12 mouse cellular contexts compared by ENCODE assay signal in the genomic region with DNA sequence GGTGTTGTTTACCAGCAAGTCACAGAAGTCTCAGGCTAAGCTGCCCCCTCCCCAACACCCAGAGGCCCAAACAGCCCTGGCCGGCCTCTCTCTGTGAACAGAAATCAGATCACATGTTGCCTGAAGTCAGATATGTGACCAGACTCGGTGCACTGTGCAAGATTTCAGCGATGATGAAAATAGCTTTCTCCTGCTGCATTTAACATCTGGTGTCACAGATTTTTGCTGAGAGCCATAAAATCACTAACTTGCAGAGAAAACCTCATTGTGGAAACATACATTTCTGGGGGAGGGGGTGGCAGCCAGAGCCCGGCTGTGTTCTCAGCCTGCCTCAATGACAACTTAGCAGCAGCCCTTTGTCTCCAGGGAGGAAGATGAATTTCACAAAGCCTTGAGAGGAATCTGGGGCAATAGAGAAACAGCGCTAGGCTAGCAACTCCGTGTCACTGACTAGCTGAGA.
DNase-seq lines count a peak whose midpoint lies in the region; ATAC-seq and TF ChIP-seq lines count a peak whose summit lies in the region.
"Had no signal": no experiment of that assay in that cellular context is flagged by ENCODE, and none has a peak within 500 bp of the region (broad histone marks: within the 10 kb centered on the region; RNA-seq: fewer than 3 reads in every experiment).

No protein-coding gene starts in this region.

- intact Hi-C loops in gastrocnemius, adult 2 months (cut with DNase I), result no loop called here

- no peaks in the 10 kb centered on the region for H3K4me1 ChIP-seq in kidney, embryonic 14.5 days (ENCODE audit: control insufficient read depth, insufficient read depth, low read length)
- peaks cover 19% of the 10 kb centered on the region for H3K4me1 ChIP-seq in embryonic facial prominence, embryonic 12.5 days
- H3K4me1 ChIP-seq in hindbrain, embryonic 11.5 days (replicated peaks; ENCODE audit: control insufficient read depth, insufficient read depth, low read length), result peaks cover 2% of the 10 kb centered on the region; the same call in 1 of the 2 replicates
- peaks cover 16% of the 10 kb centered on the region for H3K4me1 ChIP-seq in midbrain, embryonic 13.5 days (replicated peaks)
- H3K4me1 ChIP-seq: liver, embryonic 15.5 days had no signal

- H3K4me3 ChIP-seq in kidney, embryonic 14.5 days (ENCODE audit: low read length), result no peak overlapping the region
- no peak overlapping the region for H3K4me3 ChIP-seq in embryonic facial prominence, embryonic 12.5 days
- no peak overlapping the region for H3K4me3 ChIP-seq in hindbrain, embryonic 11.5 days (ENCODE audit: low read depth, low read length)
- no peak overlapping the region for H3K4me3 ChIP-seq in midbrain, embryonic 13.5 days (replicated peaks)
- H3K4me3 ChIP-seq in gastrocnemius, adult 2 months, result no peak overlapping the region
- H3K4me3 ChIP-seq: liver, embryonic 15.5 days had no signal

- H3K27me3 ChIP-seq in kidney, embryonic 14.5 days (ENCODE audit: control insufficient read depth, insufficient read depth, low read length), result no peaks in the 10 kb centered on the region
- H3K27me3 ChIP-seq in embryonic facial prominence, embryonic 12.5 days, result no peaks in the 10 kb centered on the region
- no peaks in the 10 kb centered on the region for H3K27me3 ChIP-seq in hindbrain, embryonic 11.5 days (ENCODE audit: control insufficient read depth, insufficient read depth, low read length)
- no peaks in the 10 kb centered on the region for H3K27me3 ChIP-seq in midbrain, embryonic 13.5 days
- H3K27me3 ChIP-seq: liver, embryonic 15.5 days had no signal

- no peaks in the 10 kb centered on the region for H3K36me3 ChIP-seq in kidney, embryonic 14.5 days (ENCODE audit: control insufficient read depth, insufficient read depth, low read length)
- no peaks in the 10 kb centered on the region for H3K36me3 ChIP-seq in embryonic facial prominence, embryonic 12.5 days
- H3K36me3 ChIP-seq in hindbrain, embryonic 11.5 days (ENCODE audit: control insufficient read depth, insufficient read depth, low read length), result no peaks in the 10 kb centered on the region
- H3K36me3 ChIP-seq in midbrain, embryonic 13.5 days, result no peaks in the 10 kb centered on the region
- H3K36me3 ChIP-seq: liver, embryonic 15.5 days had no signal

- no peak overlapping the region for H3K4me2 ChIP-seq in kidney, embryonic 14.5 days (replicated peaks; ENCODE audit: low read depth, low read length)
- H3K4me2 ChIP-seq in embryonic facial prominence, embryonic 12.5 days (replicated peaks), result no peak overlapping the region
- H3K4me2 ChIP-seq in hindbrain, embryonic 11.5 days (replicated peaks; ENCODE audit: low read depth, low read length), result no peak overlapping the region
- H3K4me2 ChIP-seq in midbrain, embryonic 13.5 days (replicated peaks), result no peak overlapping the region
- H3K4me2 ChIP-seq: liver, embryonic 15.5 days had no signal

- H3K27ac ChIP-seq in kidney, embryonic 14.5 days (ENCODE audit: low read depth, low read length), result no peak overlapping the region
- H3K27ac ChIP-seq in embryonic facial prominence, embryonic 12.5 days, result peak overlapping the region; percentile 64; the same call in 1 of the 2 replicates
- no peak overlapping the region for H3K27ac ChIP-seq in hindbrain, embryonic 11.5 days (ENCODE audit: low read depth, low read length)
- H3K27ac ChIP-seq in midbrain, embryonic 13.5 days, result peak overlapping the region; percentile 32; the same call in 1 of the 2 replicates
- H3K27ac ChIP-seq in gastrocnemius, adult 2 months, result no peak overlapping the region
- H3K27ac ChIP-seq: liver, embryonic 15.5 days had no signal

- no peaks in the 10 kb centered on the region for H3K9me3 ChIP-seq in kidney, embryonic 14.5 days (ENCODE audit: control insufficient read depth, low read length)
- H3K9me3 ChIP-seq in embryonic facial prominence, embryonic 12.5 days, result no peaks in the 10 kb centered on the region
- no peaks in the 10 kb centered on the region for H3K9me3 ChIP-seq in hindbrain, embryonic 11.5 days (ENCODE audit: control insufficient read depth, low read length)
- no peaks in the 10 kb centered on the region for H3K9me3 ChIP-seq in midbrain, embryonic 13.5 days
- H3K9me3 ChIP-seq: liver, embryonic 15.5 days had no signal

- ATAC-seq in kidney, embryonic 14.5 days (ENCODE audit: low FRiP score, low TSS enrichment), result peak; percentile 53; the same call in 1 of the 2 replicates
- ATAC-seq in embryonic facial prominence, embryonic 12.5 days (ENCODE audit: insufficient number of reproducible peaks, insufficient read depth, low FRiP score, low TSS enrichment), result peak; percentile 49; the same call in 1 of the 2 replicates
- ATAC-seq in hindbrain, embryonic 11.5 days (ENCODE audit: low FRiP score), result peak; percentile 71
- ATAC-seq in midbrain, embryonic 13.5 days, result peak; percentile 71

- TF ChIP-seq CTCF in gastrocnemius, adult 2 months (IDR thresholded peaks at IDR 0.05), result no peak

- no peak for DNase-seq in kidney, postnatal 25 days
- peak; percentile 37 for DNase-seq in hindbrain, embryonic 11.5 days (ENCODE audit: low spot score)
- no peak for DNase-seq in gastrocnemius, postnatal 10 days
- no peak for DNase-seq in heart, adult 11 months
- no peak for DNase-seq in gastrocnemius, adult 2 months
- DNase-seq: cerebellum, postnatal 36 days; right cerebral cortex, postnatal 4 days; thymus, adult 2 months had no signal

- WGBS in kidney, embryonic 14.5 days, result 27% methylated on average over 6 of the region's 6 CpGs
- 17% methylated on average over 6 of the region's 6 CpGs for WGBS in embryonic facial prominence, embryonic 12.5 days
- 20% methylated on average over 6 of the region's 6 CpGs for WGBS in hindbrain, embryonic 11.5 days
- 29% methylated on average over 6 of the region's 6 CpGs for WGBS in midbrain, embryonic 13.5 days

- no peak overlapping the region for H3K9ac ChIP-seq in kidney, embryonic 14.5 days (ENCODE audit: low read depth, low read length)
- no peak overlapping the region for H3K9ac ChIP-seq in embryonic facial prominence, embryonic 12.5 days
- H3K9ac ChIP-seq in hindbrain, embryonic 11.5 days (ENCODE audit: low read depth, low read length), result peak overlapping the region; percentile 38; the same call in 1 of the 2 replicates
- H3K9ac ChIP-seq in midbrain, embryonic 13.5 days (replicated peaks), result no peak overlapping the region
- H3K9ac ChIP-seq: liver, embryonic 15.5 days had no signal

Comparison
In these comparisons a context has a peak if more than half of its experiments do, and no peak if none do; other contexts are left out.
1. H3K27ac ChIP-seq: peak in embryonic facial prominence, embryonic 12.5 days (single experiment) and midbrain, embryonic 13.5 days (single experiment); none in kidney, embryonic 14.5 days (single experiment), hindbrain, embryonic 11.5 days (single experiment) and gastrocnemius, adult 2 months (single experiment).
2. Peak in every context shown above with its lines, with median percentiles within 50 percentile points of each other: ATAC-seq.